Mouse (Mus musculus): ENCODE measurements around the gene Gm21976. TPM values are rescaled to one million over a fixed set of nuclear protein-coding genes. Genes with fewer than 3 reads are reported as not detected.

Gm21976 gene
- total and polyA plus RNA-seq, 3 experiments, result not detected

- Histone ChIP-seq H3K9me3 (replicated peaks) (peaks cover 25% of the 10 kb centered on the region), H3K4me3 (ENCODE audit: low read depth, low read length) (no peak overlapping the region), H3K27me3 (ENCODE audit: insufficient read depth, low read length) (peaks cover 19% of the 10 kb centered on the region), H3K4me1 (ENCODE audit: insufficient read depth, low read depth, low read length) (no peaks in the 10 kb centered on the region), H3K36me3 (replicated peaks) (no peaks in the 10 kb centered on the region)
- no peak for TF ChIP-seq POLR2AphosphoS5 (IDR thresholded peaks at IDR 0.05; ENCODE audit: insufficient replicate concordance, low read depth, low read length)
- no peak for TF ChIP-seq GATA1 (IDR thresholded peaks at IDR 0.05; ENCODE audit: borderline replicate concordance, low read length)
- no peak for TF ChIP-seq CTCF (IDR thresholded peaks at IDR 0.05; ENCODE audit: low read depth, low read length)
- TF ChIP-seq GATA2 (IDR thresholded peaks at IDR 0.05; ENCODE audit: borderline replicate concordance, low read depth, low read length), result no peak
- no peak for TF ChIP-seq TAL1 (conservative IDR thresholded peaks at IDR 0.05; ENCODE audit: low read depth, low read length)
- no peak for DNase-seq (ENCODE audit: low spot score)
- ATAC-seq (ENCODE audit: extremely low read depth, insufficient number of reproducible peaks, low FRiP score, poor library complexity, severe bottlenecking), result no peak
These were observed 72.8 kb downstream of the Gm21976 start for GRCm38 (mm10) chr13:98352381-98352975.

DNA sequence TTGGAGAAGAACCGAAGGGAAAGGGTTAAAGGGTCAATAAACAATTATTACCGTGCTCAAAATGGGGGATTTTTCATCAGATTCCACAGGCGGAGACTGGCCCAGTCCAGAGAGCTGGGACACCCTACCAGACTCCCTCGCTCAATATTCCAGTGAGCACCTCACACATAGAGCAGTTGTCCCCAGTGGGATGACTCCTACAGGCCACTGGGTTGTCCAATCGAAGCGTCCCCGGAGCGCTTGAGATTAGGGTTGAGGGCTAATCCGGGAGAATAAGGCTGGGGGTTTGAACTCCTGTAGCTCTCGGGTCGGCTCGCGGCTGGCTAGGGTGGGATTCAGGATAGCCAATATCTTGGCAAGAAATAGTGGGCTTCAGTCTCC is 74.0 kb downstream of the Gm21976 start:
- TF ChIP-seq CTCF (IDR thresholded peaks at IDR 0.05; ENCODE audit: low read depth, low read length) (no peak), GATA2 (IDR thresholded peaks at IDR 0.05; ENCODE audit: borderline replicate concordance, low read depth, low read length) (no peak), GATA1 (IDR thresholded peaks at IDR 0.05; ENCODE audit: borderline replicate concordance, low read length) (no peak), TAL1 (conservative IDR thresholded peaks at IDR 0.05; ENCODE audit: low read depth, low read length) (no peak), POLR2AphosphoS5 (IDR thresholded peaks at IDR 0.05; ENCODE audit: insufficient replicate concordance, low read depth, low read length) (no peak)
- Histone ChIP-seq H3K4me1 (ENCODE audit: insufficient read depth, low read depth, low read length) (no peaks in the 10 kb centered on the region), H3K9me3 (replicated peaks) (peaks cover 25% of the 10 kb centered on the region), H3K36me3 (replicated peaks) (no peaks in the 10 kb centered on the region), H3K27me3 (ENCODE audit: insufficient read depth, low read length) (peaks cover 26% of the 10 kb centered on the region), H3K4me3 (ENCODE audit: low read depth, low read length) (no peak overlapping the region)
- ATAC-seq (ENCODE audit: extremely low read depth, insufficient number of reproducible peaks, low FRiP score, poor library complexity, severe bottlenecking), result no peak
- no peak for DNase-seq (ENCODE audit: low spot score)

DNA sequence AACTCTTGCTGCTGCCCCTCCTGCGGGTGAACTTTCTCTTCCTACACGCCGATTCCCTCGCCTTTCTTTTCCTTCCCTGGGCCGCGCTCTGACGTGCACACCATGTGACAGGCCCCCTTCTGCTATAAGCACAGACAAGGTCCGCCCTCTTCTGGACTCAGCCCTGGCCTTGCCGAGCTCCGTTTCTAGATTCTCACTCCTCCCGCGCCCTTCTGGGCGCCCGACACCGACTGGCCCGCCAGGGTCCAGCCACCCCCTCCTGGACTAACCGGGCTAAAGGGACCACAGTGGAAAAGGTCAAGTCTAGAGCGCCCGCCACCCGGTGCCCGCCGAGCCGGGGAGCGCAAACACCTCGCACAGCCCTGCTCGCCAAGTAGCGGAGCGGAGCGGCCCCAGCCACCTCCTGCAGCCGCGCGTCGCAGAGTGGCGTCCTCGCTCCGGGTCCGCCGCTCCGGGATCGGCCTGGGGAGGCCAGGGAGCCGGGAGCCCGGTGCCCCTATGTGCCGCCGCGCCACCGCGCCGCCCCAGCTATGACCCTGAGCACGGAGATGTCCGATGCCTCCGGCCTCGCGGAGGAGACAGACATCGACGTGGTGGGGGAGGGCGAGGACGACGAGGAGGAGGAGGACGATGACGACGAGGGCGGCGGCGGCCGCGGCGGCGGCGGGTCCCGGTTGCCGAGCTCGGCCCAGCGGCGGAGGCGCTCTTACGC is 74.6 kb downstream of the Gm21976 start, which contains the start of gene Foxd1:
Gene Foxd1, plus strand, starts transcription at position 153 of the 712 bp plus-strand sequence.
- peaks cover 25% of the 10 kb centered on the region for H3K9me3 ChIP-seq (replicated peaks)
- peaks cover 30% of the 10 kb centered on the region for H3K27me3 ChIP-seq (ENCODE audit: insufficient read depth, low read length)
- no peaks in the 10 kb centered on the region for H3K36me3 ChIP-seq (replicated peaks)
- no peak within 1 kb of the TSS; the same call in 1 of the 2 replicates for H3K4me3 ChIP-seq (ENCODE audit: low read depth, low read length)
- ATAC-seq (ENCODE audit: extremely low read depth, insufficient number of reproducible peaks, low FRiP score, poor library complexity, severe bottlenecking), result no peak
- TF ChIP-seq TAL1 (conservative IDR thresholded peaks at IDR 0.05; ENCODE audit: low read depth, low read length), result no peak
- no peak for TF ChIP-seq GATA2 (IDR thresholded peaks at IDR 0.05; ENCODE audit: borderline replicate concordance, low read depth, low read length)
- no peak for TF ChIP-seq POLR2AphosphoS5 (IDR thresholded peaks at IDR 0.05; ENCODE audit: insufficient replicate concordance, low read depth, low read length)
- no peak for TF ChIP-seq GATA1 (IDR thresholded peaks at IDR 0.05; ENCODE audit: borderline replicate concordance, low read length)
- no peaks in the 10 kb centered on the region for H3K4me1 ChIP-seq (ENCODE audit: insufficient read depth, low read depth, low read length)
- no peak for DNase-seq (ENCODE audit: low spot score)

DNA sequence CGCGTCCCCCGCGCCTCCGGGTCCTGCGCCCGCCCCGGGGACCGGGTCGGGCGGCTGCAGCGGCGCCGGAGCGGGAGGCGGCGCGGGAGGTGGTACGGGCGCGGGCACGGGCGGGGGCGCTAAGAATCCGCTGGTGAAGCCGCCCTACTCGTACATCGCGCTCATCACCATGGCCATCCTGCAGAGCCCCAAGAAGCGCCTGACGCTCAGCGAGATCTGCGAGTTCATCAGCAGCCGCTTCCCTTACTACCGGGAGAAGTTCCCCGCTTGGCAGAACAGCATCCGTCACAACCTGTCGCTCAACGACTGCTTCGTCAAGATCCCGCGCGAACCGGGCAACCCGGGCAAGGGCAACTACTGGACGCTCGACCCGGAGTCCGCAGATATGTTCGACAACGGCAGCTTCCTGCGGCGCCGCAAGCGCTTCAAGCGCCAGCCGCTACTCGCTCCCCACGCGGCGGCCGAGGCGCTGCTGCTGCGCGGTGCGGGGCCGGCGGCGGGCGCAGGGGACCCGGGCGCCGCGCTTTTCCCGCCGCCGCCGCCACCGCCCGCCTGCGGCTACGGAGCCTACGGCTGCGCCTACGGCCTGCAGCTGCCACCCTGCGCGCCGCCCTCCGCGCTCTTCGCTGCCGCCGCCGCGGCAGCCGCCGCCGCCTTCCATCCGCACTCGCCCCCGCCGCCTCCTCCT is 75.3 kb downstream of the Gm21976 start:
- Histone ChIP-seq H3K4me3 (ENCODE audit: low read depth, low read length) (no peak overlapping the region; the same call in 1 of the 2 replicates), H3K36me3 (replicated peaks) (no peaks in the 10 kb centered on the region), H3K27me3 (ENCODE audit: insufficient read depth, low read length) (peaks cover 37% of the 10 kb centered on the region), H3K9me3 (replicated peaks) (peaks cover 25% of the 10 kb centered on the region), H3K4me1 (ENCODE audit: insufficient read depth, low read depth, low read length) (no peaks in the 10 kb centered on the region)
- DNase-seq (ENCODE audit: low spot score) (no peak), ATAC-seq (ENCODE audit: extremely low read depth, insufficient number of reproducible peaks, low FRiP score, poor library complexity, severe bottlenecking) (no peak)
- TF ChIP-seq POLR2AphosphoS5 (IDR thresholded peaks at IDR 0.05; ENCODE audit: insufficient replicate concordance, low read depth, low read length) (no peak), CTCF (IDR thresholded peaks at IDR 0.05; ENCODE audit: low read depth, low read length) (no peak), TAL1 (conservative IDR thresholded peaks at IDR 0.05; ENCODE audit: low read depth, low read length) (no peak), GATA2 (IDR thresholded peaks at IDR 0.05; ENCODE audit: borderline replicate concordance, low read depth, low read length) (no peak), GATA1 (IDR thresholded peaks at IDR 0.05; ENCODE audit: borderline replicate concordance, low read length) (no peak)

GRCm38 (mm10) chr13:98355559-98356111 is 75.9 kb downstream of the Gm21976 start:
- Histone ChIP-seq H3K4me3 (ENCODE audit: low read depth, low read length) (no peak overlapping the region), H3K27me3 (ENCODE audit: insufficient read depth, low read length) (peaks cover 39% of the 10 kb centered on the region), H3K9me3 (replicated peaks) (peaks cover 25% of the 10 kb centered on the region), H3K4me1 (ENCODE audit: insufficient read depth, low read depth, low read length) (no peaks in the 10 kb centered on the region), H3K36me3 (replicated peaks) (no peaks in the 10 kb centered on the region)
- TF ChIP-seq GATA2 (IDR thresholded peaks at IDR 0.05; ENCODE audit: borderline replicate concordance, low read depth, low read length) (no peak), POLR2AphosphoS5 (IDR thresholded peaks at IDR 0.05; ENCODE audit: insufficient replicate concordance, low read depth, low read length) (no peak), CTCF (IDR thresholded peaks at IDR 0.05; ENCODE audit: low read depth, low read length) (no peak), GATA1 (IDR thresholded peaks at IDR 0.05; ENCODE audit: borderline replicate concordance, low read length) (no peak), TAL1 (conservative IDR thresholded peaks at IDR 0.05; ENCODE audit: low read depth, low read length) (no peak)
- DNase-seq (ENCODE audit: low spot score) (no peak), ATAC-seq (ENCODE audit: extremely low read depth, insufficient number of reproducible peaks, low FRiP score, poor library complexity, severe bottlenecking) (no peak)
